Mouse (Mus musculus) heart, embryonic 14.5 days (tissue): ENCODE measurements around the gene Fntb. TPM values are rescaled to one million over a fixed set of nuclear protein-coding genes. Genes with fewer than 3 reads are reported as not detected.

Source experiments
- ATAC-seq: fragments of 200-750 bp; cut with Nextera tagmentation; 2 replicates; pipeline ENCODE4 v1.8.0; 2017; ENCODE audit warnings: low read depth, moderate TSS enrichment; ENCODE audit not compliant: insufficient number of reproducible peaks, insufficient read depth, low FRiP score
- H3K27ac ChIP-seq, 2 experiments: fragments of 200-500 bp in 1 of 2; fragments of 300-500 bp in 1 of 2; sonication (generic) in 1 of 2; replicated peaks in 1 of 2; 2 replicates each; pipeline ENCODE4 v1.5.1; 2012 to 2014; ENCODE audit warnings: low read depth in 2 of 2, low read length in 2 of 2, control low read depth in 1 of 2, mild to moderate bottlenecking in 1 of 2, mixed read lengths in 1 of 2; ENCODE audit not compliant: control insufficient read depth in 1 of 2, insufficient read depth in 1 of 2
- H3K27me3 ChIP-seq: fragments of 300-500 bp; sonication (generic); 2 replicates; pipeline ENCODE4 v1.6.1; 2014; ENCODE audit warnings: mild to moderate bottlenecking, low read length, control low read depth; ENCODE audit not compliant: control insufficient read depth, insufficient read depth
- H3K36me3 ChIP-seq: fragments of 300-500 bp; sonication (generic); 2 replicates; pipeline ENCODE4 v1.6.1; 2014; ENCODE audit warnings: mild to moderate bottlenecking, control low read depth, low read length, mixed read lengths; ENCODE audit not compliant: control insufficient read depth, insufficient read depth
- H3K4me1 ChIP-seq, 2 experiments: fragments of 200-500 bp in 1 of 2; fragments of 300-500 bp in 1 of 2; sonication (generic) in 1 of 2; 2 replicates each; pipeline ENCODE4 v1.6.1; 2012 to 2014; ENCODE audit warnings: low read length in 2 of 2, control low read depth in 1 of 2, mixed read lengths in 1 of 2; ENCODE audit not compliant: control insufficient read depth in 2 of 2, insufficient read depth in 2 of 2
- H3K4me2 ChIP-seq: fragments of 300-500 bp; sonication (generic); 2 replicates; pipeline ENCODE4 v1.6.1; 2014; ENCODE audit warnings: mild to moderate bottlenecking, low read length
- H3K4me3 ChIP-seq, 2 experiments: fragments of 200-500 bp in 1 of 2; fragments of 300-500 bp in 1 of 2; sonication (generic) in 1 of 2; 2 replicates each; pipeline ENCODE4 v1.5.1; 2012 to 2014; ENCODE audit warnings: low read length in 2 of 2, mild to moderate bottlenecking in 2 of 2, control low read depth in 1 of 2, low read depth in 1 of 2, moderate library complexity in 1 of 2; ENCODE audit not compliant: control insufficient read depth in 1 of 2, insufficient read depth in 1 of 2
- H3K9ac ChIP-seq: fragments of 300-500 bp; sonication (generic); 2 replicates; pipeline ENCODE4 v1.6.1; 2014; ENCODE audit warnings: mild to moderate bottlenecking, low read length
- H3K9me3 ChIP-seq: fragments of 300-500 bp; sonication (generic); 2 replicates; pipeline ENCODE4 v1.6.1; 2016; ENCODE audit warnings: low read length, control low read depth; ENCODE audit not compliant: control insufficient read depth
- WGBS: fragments of 180-500 bp; shearing (Covaris S2); extraction: QIAGEN DNeasy Blood & Tissue Kit; methylation state at CpG from one replicate; pipeline ENCODE4 v1.1.7; 2014; 5-methylcytosine and 5-hydroxymethylcytosine counted together
- polyA plus RNA-seq: library from polyadenylated mRNA; unstranded; fragments of >200 nt; fragmentation: Nextera tagmentation; extraction: Ambion mirVana; gene quantifications from 2 replicates; pipeline ENCODE4 v1.2.1, GENCODE M21; 2014

The Fntb gene
- polyA plus RNA-seq, 1 experiment from 2014 or later = 24.5 TPM

DNA sequence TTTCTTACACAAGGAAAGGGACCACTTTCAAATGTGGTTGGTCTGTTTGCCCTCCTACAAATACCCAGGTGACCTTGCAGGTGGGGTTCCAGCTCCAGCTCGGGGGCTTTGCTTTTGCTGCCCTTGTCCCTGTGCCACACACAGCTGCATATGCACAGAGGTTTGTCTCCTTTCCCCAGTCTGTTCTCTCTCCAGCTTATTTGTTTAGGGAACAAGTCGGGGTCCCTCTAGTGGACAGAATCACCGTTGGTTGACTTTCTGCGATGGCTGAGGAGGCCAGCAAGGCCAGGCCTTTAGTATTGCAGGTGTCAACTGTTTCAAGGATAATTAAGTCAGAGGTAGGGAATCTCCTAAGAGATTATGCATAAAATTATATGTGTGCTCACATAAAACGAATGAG, 113.9 kb downstream of the Fntb start:
- Histone ChIP-seq H3K9ac (no peak overlapping the region), H3K4me3 (no peak overlapping the region), H3K9me3 (no peaks in the 10 kb centered on the region), H3K4me1 (peaks cover 8 to 10% of the 10 kb centered on the region in 2 experiments), H3K27ac (no peak overlapping the region), H3K27me3 (no peaks in the 10 kb centered on the region), H3K36me3 (0 out of 2 replicates have a peak, but pooled peaks cover 5% of the 10 kb centered on the region), H3K4me2 (no peak overlapping the region)
- WGBS = 13% methylated on average over 5 of the region's 5 CpGs
- no peak for ATAC-seq

- Histone ChIP-seq H3K4me2 (no peak overlapping the region), H3K4me3 (no peak overlapping the region), H3K9ac (no peak overlapping the region), H3K36me3 (0 out of 2 replicates have a peak, but pooled peaks cover 5% of the 10 kb centered on the region), H3K27ac (no peak overlapping the region), H3K9me3 (no peaks in the 10 kb centered on the region), H3K4me1 (peaks cover 8 to 10% of the 10 kb centered on the region in 2 experiments), H3K27me3 (no peaks in the 10 kb centered on the region)
- WGBS = 80% methylated on average over 4 of the region's 4 CpGs
- no peak for ATAC-seq
These were observed 114.7 kb downstream of the Fntb start for GRCm38 (mm10) chr12:76880131-76880530.

DNA sequence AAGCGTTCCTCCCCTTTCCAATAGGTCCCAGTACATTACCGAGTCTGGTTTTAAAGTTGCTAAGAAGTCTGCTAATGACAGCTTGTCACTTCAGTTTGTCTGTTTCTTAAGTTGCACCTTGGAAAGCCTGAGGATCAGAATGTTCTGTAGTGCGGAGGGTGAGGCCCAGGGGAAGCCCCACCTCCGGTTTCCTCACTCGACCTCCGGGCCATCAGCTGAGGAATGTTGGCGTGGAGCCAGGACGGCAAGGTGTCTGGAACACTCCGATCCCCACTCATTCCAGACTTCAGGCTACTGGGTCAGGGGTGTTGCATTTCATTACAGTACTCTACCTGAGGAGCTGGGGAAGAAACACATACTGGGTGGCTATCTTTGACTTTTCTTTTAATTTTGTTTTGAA, 118.4 kb downstream of the Fntb start:
- Histone ChIP-seq H3K36me3 (0 out of 2 replicates have a peak, but pooled peaks cover 3% of the 10 kb centered on the region), H3K9ac (no peak overlapping the region), H3K9me3 (no peaks in the 10 kb centered on the region), H3K4me2 (no peak overlapping the region), H3K27ac (peak overlapping the region; percentile 19 to 27; a peak in 1 of 4 replicates), H3K4me1 (peaks cover 10 to 14% of the 10 kb centered on the region in 2 experiments), H3K4me3 (no peak overlapping the region), H3K27me3 (no peaks in the 10 kb centered on the region)
- WGBS = 18% methylated on average over 9 of the region's 9 CpGs
- peak; percentile 68; the same call in 1 of the 2 replicates for ATAC-seq

DNA sequence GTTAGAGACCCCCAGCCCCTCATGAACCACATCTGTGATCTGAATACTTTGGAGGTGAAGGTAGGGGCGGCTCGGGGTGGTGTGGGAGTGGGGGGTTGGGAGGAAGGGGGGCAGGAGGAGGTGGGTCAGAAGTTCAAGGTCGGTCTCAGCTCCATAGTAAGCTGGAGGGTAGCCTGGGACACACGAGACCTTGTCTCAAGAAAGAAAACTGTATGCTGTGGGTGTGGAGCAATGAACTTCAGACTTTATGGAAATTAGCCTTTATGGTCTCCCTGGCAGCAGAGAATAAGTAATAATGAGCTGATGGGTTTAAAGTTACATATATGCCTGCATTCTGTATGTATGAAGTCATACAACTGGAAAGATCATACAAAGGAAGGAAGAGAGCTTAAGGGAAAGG, 119.7 kb downstream of the Fntb start:
- Histone ChIP-seq H3K4me3 (no peak overlapping the region), H3K27me3 (no peaks in the 10 kb centered on the region), H3K36me3 (0 out of 2 replicates have a peak, but pooled peaks cover 9% of the 10 kb centered on the region), H3K4me2 (no peak overlapping the region), H3K9me3 (no peaks in the 10 kb centered on the region), H3K9ac (no peak overlapping the region), H3K4me1 (peaks cover 10 to 14% of the 10 kb centered on the region in 2 experiments), H3K27ac (no peak overlapping the region)
- WGBS = 97% methylated on average over 4 of the region's 4 CpGs
- no peak for ATAC-seq

DNA sequence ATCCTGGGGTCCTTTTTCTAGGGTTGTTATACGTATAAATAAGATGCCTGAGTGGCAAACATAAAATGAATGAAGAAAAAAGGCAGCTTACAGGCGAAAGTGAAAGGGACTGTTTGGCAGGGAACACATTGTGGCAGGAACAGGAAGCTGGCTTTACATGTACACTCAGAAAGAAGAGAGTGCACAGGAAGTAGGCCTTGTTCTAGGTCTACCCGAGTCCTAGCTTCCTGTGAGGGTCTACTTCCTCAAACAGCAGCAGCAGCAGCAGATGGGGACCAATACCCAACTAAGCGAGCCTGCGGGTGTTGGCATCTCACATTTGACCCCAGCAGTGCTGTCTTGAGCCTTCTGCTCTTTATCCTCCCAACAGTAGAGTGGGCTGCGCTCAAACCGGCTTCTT, 121.4 kb downstream of the Fntb start:
- no peak overlapping the region for H3K4me2 ChIP-seq
- WGBS = 83% methylated on average over 7 of the region's 7 CpGs
- H3K27ac ChIP-seq = no peak overlapping the region
- no peaks in the 10 kb centered on the region for H3K9me3 ChIP-seq
- peaks cover 13 to 14% of the 10 kb centered on the region in 2 experiments for H3K4me1 ChIP-seq
- no peak overlapping the region for H3K9ac ChIP-seq
- ATAC-seq = no peak
- H3K36me3 ChIP-seq = 0 out of 2 replicates have a peak, but pooled peaks cover 11% of the 10 kb centered on the region
- no peak overlapping the region for H3K4me3 ChIP-seq
- no peaks in the 10 kb centered on the region for H3K27me3 ChIP-seq

GRCm38 (mm10) chr12:76887941-76888340, 122.6 kb downstream of the Fntb start:
- no peaks in the 10 kb centered on the region for H3K9me3 ChIP-seq
- no peak overlapping the region for H3K9ac ChIP-seq
- peaks cover 13 to 14% of the 10 kb centered on the region in 2 experiments for H3K4me1 ChIP-seq
- H3K27ac ChIP-seq = no peak overlapping the region
- 64% methylated on average over 12 of the region's 12 CpGs for WGBS
- H3K27me3 ChIP-seq = no peaks in the 10 kb centered on the region
- no peak overlapping the region for H3K4me2 ChIP-seq
- no peak overlapping the region for H3K4me3 ChIP-seq
- ATAC-seq = no peak
- peaks cover 19% of the 10 kb centered on the region; the same call in 1 of the 2 replicates for H3K36me3 ChIP-seq

- Histone ChIP-seq H3K27me3 (no peaks in the 10 kb centered on the region), H3K27ac (no peak overlapping the region), H3K9ac (no peak overlapping the region), H3K4me3 (no peak overlapping the region), H3K9me3 (no peaks in the 10 kb centered on the region), H3K36me3 (peaks cover 19% of the 10 kb centered on the region; the same call in 1 of the 2 replicates), H3K4me1 (peaks cover 3 to 6% of the 10 kb centered on the region in 2 experiments; a peak in 2 of 4 replicates), H3K4me2 (no peak overlapping the region)
- no peak for ATAC-seq
- 84% methylated on average over 11 of the region's 11 CpGs for WGBS
These were observed 124.2 kb downstream of the Fntb start for GRCm38 (mm10) chr12:76889404-76890184.
